Mouse (Mus musculus) brain, embryonic 14.5 days (tissue): ENCODE measurements around the gene Sema3g. TPM values are rescaled to one million over a fixed set of nuclear protein-coding genes. Genes with fewer than 3 reads are reported as not detected.

Experiments used
- DNase-seq: peaks from one replicate; pipeline ENCODE4 v3.0.0-alpha.2; 2011; ENCODE audit warnings: low read depth
- CTCF ChIP-seq: fragments of 200-500 bp; IDR thresholded peaks from 2 replicates; pipeline ENCODE4 v1.5.1; 2012; ENCODE audit warnings: inconsistent platforms, mild to moderate bottlenecking, moderate library complexity, borderline replicate concordance; ENCODE audit not compliant: insufficient read depth, insufficient read length; ENCODE audit errors: extremely low read depth
- POLR2A ChIP-seq: fragments of 200-500 bp; IDR thresholded peaks from 2 replicates; pipeline ENCODE4 v1.6.1; 2012; ENCODE audit warnings: mild to moderate bottlenecking, inconsistent platforms, borderline replicate concordance; ENCODE audit not compliant: poor library complexity, insufficient read depth, insufficient read length, severe bottlenecking; ENCODE audit errors: extremely low read depth
- polyA plus RNA-seq: library from polyadenylated mRNA; depleted of rRNA; stranded (reverse); fragments of >200 nt; gene quantifications from 2 replicates; pipeline ENCODE4 v1.2.3, GENCODE M21; 2012

The Sema3g gene
- polyA plus RNA-seq, 1 experiment: 2.7 TPM

- TF ChIP-seq CTCF (no peak), POLR2A (no peak)
- no peak for DNase-seq
Measured at GRCm38 (mm10) chr14:31183541-31183940, 34.1 kb upstream of the Sema3g start.

GRCm38 (mm10) chr14:31184195-31184594 is 33.5 kb upstream of the Sema3g start:
- TF ChIP-seq CTCF: no peak
- TF ChIP-seq POLR2A: no peak
- no peak for DNase-seq

- TF ChIP-seq CTCF (no peak), POLR2A (no peak)
- no peak for DNase-seq
Measured at GRCm38 (mm10) chr14:31186656-31187055, 31.0 kb upstream of the Sema3g start.

- DNase-seq: peak; percentile 63
Measured at GRCm38 (mm10) chr14:31188771-31189181, 28.9 kb upstream of the Sema3g start.

GRCm38 (mm10) chr14:31189348-31189747 is 28.3 kb upstream of the Sema3g start:
- TF ChIP-seq CTCF (no peak), POLR2A (no peak)

More at GRCm38 (mm10) chr14:31188771-31189181, 28.9 kb upstream of the Sema3g start:
- no peak for TF ChIP-seq CTCF
- no peak for TF ChIP-seq POLR2A

GRCm38 (mm10) chr14:31191936-31192335 is 25.7 kb upstream of the Sema3g start:
- DNase-seq: peak; percentile 49
- TF ChIP-seq POLR2A (no peak), CTCF (no peak)

More at GRCm38 (mm10) chr14:31189348-31189747, 28.3 kb upstream of the Sema3g start:
- no peak for DNase-seq

GRCm38 (mm10) chr14:31193791-31194190 is 23.9 kb upstream of the Sema3g start:
- DNase-seq: peak; percentile 69
- TF ChIP-seq POLR2A: no peak
- TF ChIP-seq CTCF: no peak

GRCm38 (mm10) chr14:31194441-31194840 is 23.2 kb upstream of the Sema3g start:
- TF ChIP-seq CTCF (no peak), POLR2A (no peak)

GRCm38 (mm10) chr14:31194891-31195513 is 22.7 kb upstream of the Sema3g start:
- no peak for TF ChIP-seq POLR2A
- TF ChIP-seq CTCF: no peak
- DNase-seq: no peak

More at GRCm38 (mm10) chr14:31194441-31194840, 23.2 kb upstream of the Sema3g start:
- DNase-seq: no peak

- DNase-seq: no peak
- no peak for TF ChIP-seq CTCF
- no peak for TF ChIP-seq POLR2A
Measured at GRCm38 (mm10) chr14:31195521-31195920, 22.1 kb upstream of the Sema3g start.

- no peak for TF ChIP-seq POLR2A
- TF ChIP-seq CTCF: peak; percentile 57; the same call in 1 of the 2 replicates
- peak; percentile 53 for DNase-seq
Measured at GRCm38 (mm10) chr14:31195968-31196367, 21.7 kb upstream of the Sema3g start.

GRCm38 (mm10) chr14:31197547-31198516 is 19.8 kb upstream of the Sema3g start:
- TF ChIP-seq CTCF: no peak
- no peak for TF ChIP-seq POLR2A
- DNase-seq: peak; percentile 36

GRCm38 (mm10) chr14:31199599-31199998 is 18.1 kb upstream of the Sema3g start:
- TF ChIP-seq CTCF (no peak), POLR2A (no peak)
- no peak for DNase-seq
